Mouse (Mus musculus) hindbrain, embryonic 14.5 days (tissue): ENCODE measurements at regions not wholly inside any gene's neighbourhood (a gene's known extent, or its start where the extent isn't known, plus 50 kb on each side); places are given as distances from the start of the nearest gene placed in this dataset.

ENCODE experiments used
- ATAC-seq: fragments of 200-750 bp; cut with Nextera tagmentation; 2 replicates; pipeline ENCODE4 v1.8.0; 2017; ENCODE audit warnings: moderate number of reproducible peaks, mild to moderate bottlenecking, moderate TSS enrichment, moderate library complexity; ENCODE audit not compliant: low FRiP score
- DNase-seq: peaks from one replicate; pipeline ENCODE4 v3.0.0-alpha.2; 2015; ENCODE audit warnings: low spot score
- H3K27ac ChIP-seq: fragments of 300-500 bp; sonication (generic); 2 replicates; pipeline ENCODE4 v1.5.1; 2014; ENCODE audit warnings: mild to moderate bottlenecking, moderate library complexity
- H3K27me3 ChIP-seq: fragments of 300-500 bp; sonication (generic); 2 replicates; pipeline ENCODE4 v1.6.1; 2014; ENCODE audit warnings: mild to moderate bottlenecking, low read length, mixed read lengths; ENCODE audit not compliant: control insufficient read depth, insufficient read depth
- H3K36me3 ChIP-seq: fragments of 300-500 bp; sonication (generic); replicated peaks from 2 replicates; pipeline ENCODE4 v1.6.1; 2014; ENCODE audit not compliant: control insufficient read depth, insufficient read depth
- H3K4me1 ChIP-seq: fragments of 300-500 bp; sonication (generic); replicated peaks from 2 replicates; pipeline ENCODE4 v1.6.1; 2014; ENCODE audit warnings: antibody characterized with exemption, low read length, mixed read lengths; ENCODE audit not compliant: control insufficient read depth, insufficient read depth
- H3K4me2 ChIP-seq: fragments of 300-500 bp; sonication (generic); replicated peaks from 2 replicates; pipeline ENCODE4 v1.6.1; 2014; ENCODE audit warnings: mild to moderate bottlenecking, moderate library complexity
- H3K4me3 ChIP-seq: fragments of 300-500 bp; sonication (generic); replicated peaks from 2 replicates; pipeline ENCODE4 v1.5.1; 2014; ENCODE audit warnings: mild to moderate bottlenecking, low read length
- H3K9ac ChIP-seq: fragments of 300-500 bp; sonication (generic); 2 replicates; pipeline ENCODE4 v1.6.1; 2014
- H3K9me3 ChIP-seq: fragments of 300-500 bp; sonication (generic); 2 replicates; pipeline ENCODE4 v1.6.1; 2016; ENCODE audit warnings: low read length; ENCODE audit not compliant: control insufficient read depth
- WGBS: fragments of 180-500 bp; shearing (Covaris S2); extraction: QIAGEN DNeasy Blood & Tissue Kit; methylation state at CpG from one replicate; pipeline ENCODE4 v1.1.7; 2014; 5-methylcytosine and 5-hydroxymethylcytosine counted together

GRCm38 (mm10) chr16:47289730-47290129 is 791.4 kb upstream of the Nectin3 start:
- no peaks in the 10 kb centered on the region for H3K36me3 ChIP-seq
- no peaks in the 10 kb centered on the region for H3K4me1 ChIP-seq
- H3K4me2 ChIP-seq = no peak overlapping the region
- H3K4me3 ChIP-seq = no peak overlapping the region
- DNase-seq = no peak
- H3K27me3 ChIP-seq = no peaks in the 10 kb centered on the region
- no peak overlapping the region for H3K27ac ChIP-seq
- no peak for ATAC-seq
- H3K9me3 ChIP-seq = no peaks in the 10 kb centered on the region
- H3K9ac ChIP-seq = no peak overlapping the region

- H3K27me3 ChIP-seq = no peaks in the 10 kb centered on the region
- no peaks in the 10 kb centered on the region for H3K36me3 ChIP-seq
- DNase-seq = peak; percentile 24
- no peaks in the 10 kb centered on the region for H3K9me3 ChIP-seq
- WGBS = 61% methylated on average over 8 of the region's 8 CpGs
- no peak overlapping the region for H3K27ac ChIP-seq
- H3K4me1 ChIP-seq = no peaks in the 10 kb centered on the region
- H3K4me3 ChIP-seq = no peak overlapping the region
- no peak overlapping the region for H3K9ac ChIP-seq
- no peak overlapping the region for H3K4me2 ChIP-seq
- ATAC-seq = peak; percentile 55; the same call in 1 of the 2 replicates
Measured at GRCm38 (mm10) chr16:47266744-47267686, 768.7 kb upstream of the Nectin3 start.
